In the genomic region with DNA sequence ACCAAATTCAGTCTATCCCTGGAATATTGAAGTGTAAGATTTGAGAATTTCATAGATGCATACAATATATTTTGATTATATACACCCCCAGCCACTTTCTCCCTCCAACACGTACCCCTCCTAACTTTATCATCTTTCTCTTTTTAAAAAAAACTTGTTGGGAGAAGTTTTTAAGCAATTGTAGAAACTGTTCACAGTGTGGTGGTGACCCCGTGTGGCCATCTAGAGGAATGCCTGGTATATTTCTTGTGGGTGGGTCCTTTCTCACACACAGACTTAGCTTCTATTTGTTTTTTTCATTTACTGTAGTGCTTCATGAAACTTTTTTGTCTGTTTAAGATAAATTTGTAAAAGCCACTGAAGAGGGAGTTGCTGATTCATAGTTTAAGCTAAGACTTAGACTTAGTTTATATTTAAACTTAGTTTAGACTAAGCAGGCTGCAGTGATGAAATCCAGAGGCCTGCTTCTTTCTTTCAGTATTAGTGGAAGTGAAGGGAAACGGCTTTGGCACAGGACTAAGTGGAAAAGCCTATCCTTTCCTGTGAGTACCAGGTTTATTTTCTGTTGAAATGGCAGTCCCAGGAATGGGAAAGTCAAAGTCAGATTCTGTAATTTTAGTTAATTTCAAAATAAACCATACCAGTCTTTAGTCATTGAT, we compare ENCODE assay signal across 8 mouse cellular contexts. TPM values are rescaled to one million over a fixed set of nuclear protein-coding genes. Genes with fewer than 3 reads are reported as not detected.
DNase-seq lines count a peak whose midpoint lies in the region; ATAC-seq and TF ChIP-seq lines count a peak whose summit lies in the region.

No protein-coding gene starts in this region.

- no peak overlapping the region for H3K4me2 ChIP-seq in forebrain, embryonic 16.5 days (ENCODE audit: low read length)
- H3K4me2 ChIP-seq in limb, embryonic 13.5 days (replicated peaks), result no peak overlapping the region

- H3K27ac ChIP-seq in forebrain, embryonic 16.5 days (ENCODE audit: low read length), result no peak overlapping the region
- no peak overlapping the region for H3K27ac ChIP-seq in limb, embryonic 13.5 days

- ATAC-seq in Patski, result no peak
- peak; percentile 58; the same call in 1 of the 2 replicates for ATAC-seq in forebrain, embryonic 16.5 days
- peak; percentile 48; the same call in 1 of the 2 replicates for ATAC-seq in limb, embryonic 13.5 days (ENCODE audit: low FRiP score, low read depth)

- H3K4me3 ChIP-seq in E14TG2a.4 (replicated peaks; ENCODE audit: low read length), result no peak overlapping the region
- H3K4me3 ChIP-seq in forebrain, embryonic 16.5 days (replicated peaks; ENCODE audit: low read length), result no peak overlapping the region
- H3K4me3 ChIP-seq in limb, embryonic 13.5 days, result no peak overlapping the region

- in situ Hi-C loops in Patski (cut with MboI; ENCODE audit: low pct_unique_long_range_greater_than_20kb), result no loop called here

- DNase-seq in left cerebral cortex, adult 18-20 months (ENCODE audit: low spot score in 2 of 2), result peak; percentile 53 to 54
- no peak for DNase-seq in left cerebral cortex, adult 11 months (ENCODE audit: low spot score)
- peak; percentile 25 for DNase-seq in Patski (ENCODE audit: low read depth, low spot score)
- DNase-seq in right cerebral cortex, postnatal 14 days, result peak; percentile 61
- DNase-seq in frontal cortex, postnatal 25 days (ENCODE audit: low spot score in 2 of 2), result no peak

- 37% methylated on average over 3 of the region's 3 CpGs for WGBS in forebrain, embryonic 16.5 days
- 33% methylated on average over 3 of the region's 3 CpGs for WGBS in limb, embryonic 13.5 days

- no peaks in the 10 kb centered on the region for H3K27me3 ChIP-seq in E14TG2a.4 (ENCODE audit: insufficient read depth, low read length)
- no peaks in the 10 kb centered on the region for H3K27me3 ChIP-seq in Patski
- no peaks in the 10 kb centered on the region for H3K27me3 ChIP-seq in forebrain, embryonic 16.5 days (replicated peaks; ENCODE audit: control insufficient read depth, insufficient read depth, low read length)
- H3K27me3 ChIP-seq in limb, embryonic 13.5 days, result no peaks in the 10 kb centered on the region

- TF ChIP-seq CTCF in E14TG2a.4 (conservative IDR thresholded peaks at IDR 0.05; ENCODE audit: low read length), result peak; percentile 51
- peak; percentile 93 for TF ChIP-seq CTCF in Patski (IDR thresholded peaks at IDR 0.05)

- CTCF ChIA-PET in Patski (lab: Charles Lee), result interaction anchor here (0.7 to 3.4 kb wide), 20 partner anchors 8 to 410 kb away, joined by 3 to 14 read pairs (median 4); no protein-coding TSS in a partner anchor

- POLR2A ChIA-PET in Patski (lab: Charles Lee), result no interaction called here

- no peak overlapping the region for H3K9ac ChIP-seq in forebrain, embryonic 16.5 days (replicated peaks; ENCODE audit: low read depth, low read length)
- no peak overlapping the region for H3K9ac ChIP-seq in limb, embryonic 13.5 days

- H3K36me3 ChIP-seq in E14TG2a.4 (ENCODE audit: insufficient read depth, low read length), result peaks cover 17% of the 10 kb centered on the region
- H3K36me3 ChIP-seq in forebrain, embryonic 16.5 days (ENCODE audit: control insufficient read depth, insufficient read depth), result peaks cover 12% of the 10 kb centered on the region; the same call in 1 of the 2 replicates
- peaks cover 40% of the 10 kb centered on the region for H3K36me3 ChIP-seq in limb, embryonic 13.5 days

- no peaks in the 10 kb centered on the region for H3K4me1 ChIP-seq in E14TG2a.4 (replicated peaks; ENCODE audit: low read depth, low read length)
- H3K4me1 ChIP-seq in forebrain, embryonic 16.5 days (replicated peaks; ENCODE audit: control insufficient read depth, insufficient read depth, low read length), result no peaks in the 10 kb centered on the region
- H3K4me1 ChIP-seq in limb, embryonic 13.5 days, result no peaks in the 10 kb centered on the region

- no peaks in the 10 kb centered on the region for H3K9me3 ChIP-seq in E14TG2a.4 (ENCODE audit: low read length)
- no peaks in the 10 kb centered on the region for H3K9me3 ChIP-seq in forebrain, embryonic 16.5 days (ENCODE audit: control insufficient read depth, low read length)
- no peaks in the 10 kb centered on the region for H3K9me3 ChIP-seq in limb, embryonic 13.5 days

RNA-seq across cellular contexts. Expression of gene Odf2l, which starts 13.0 kb away (rescaled TPM):
- total RNA-seq in left cerebral cortex, adult 18-20 months (2021), result 10 to 100 TPM; 17.7 to 27.3 TPM
- 46.3 TPM for polyA plus RNA-seq in Patski (2021)
- 15.0 and 17.0 TPM in 2 replicates for polyA plus RNA-seq in forebrain, embryonic 16.5 days (2015; fragmentation: Nextera tagmentation; extraction: Ambion mirVana)
- polyA plus RNA-seq in limb, embryonic 13.5 days (2015; fragmentation: Nextera tagmentation; extraction: Ambion mirVana), result 17.8 and 19.2 TPM in 2 replicates

RNA-seq across cellular contexts. Expression of gene Clca2, which starts 32.1 kb away (rescaled TPM):
- total RNA-seq in left cerebral cortex, adult 18-20 months (2021), result not detected
- polyA plus RNA-seq in Patski (2021), result 0.03 TPM
- polyA plus RNA-seq in forebrain, embryonic 16.5 days (2015; fragmentation: Nextera tagmentation; extraction: Ambion mirVana), result 0.05 and 0.06 TPM in 2 replicates
- 0.53 and 0.56 TPM in 2 replicates for polyA plus RNA-seq in limb, embryonic 13.5 days (2015; fragmentation: Nextera tagmentation; extraction: Ambion mirVana)

Comparison
In these comparisons a context has a peak if more than half of its experiments do, and no peak if none do; other contexts are left out.
1. DNase-seq: peak in left cerebral cortex, adult 18-20 months (2 of 2), Patski (single experiment) and right cerebral cortex, postnatal 14 days (single experiment); none in left cerebral cortex, adult 11 months (single experiment) and frontal cortex, postnatal 25 days (0 of 2).